Mouse (Mus musculus): ENCODE data around the gene Trex1. TPM values are rescaled to one million over a fixed set of nuclear protein-coding genes. Genes with fewer than 3 reads are reported as not detected.

The Trex1 gene
- polyA plus RNA-seq (2015; fragmentation: Nextera tagmentation; extraction: Ambion mirVana) = 16.1 and 17.1 TPM in 2 replicates

DNA sequence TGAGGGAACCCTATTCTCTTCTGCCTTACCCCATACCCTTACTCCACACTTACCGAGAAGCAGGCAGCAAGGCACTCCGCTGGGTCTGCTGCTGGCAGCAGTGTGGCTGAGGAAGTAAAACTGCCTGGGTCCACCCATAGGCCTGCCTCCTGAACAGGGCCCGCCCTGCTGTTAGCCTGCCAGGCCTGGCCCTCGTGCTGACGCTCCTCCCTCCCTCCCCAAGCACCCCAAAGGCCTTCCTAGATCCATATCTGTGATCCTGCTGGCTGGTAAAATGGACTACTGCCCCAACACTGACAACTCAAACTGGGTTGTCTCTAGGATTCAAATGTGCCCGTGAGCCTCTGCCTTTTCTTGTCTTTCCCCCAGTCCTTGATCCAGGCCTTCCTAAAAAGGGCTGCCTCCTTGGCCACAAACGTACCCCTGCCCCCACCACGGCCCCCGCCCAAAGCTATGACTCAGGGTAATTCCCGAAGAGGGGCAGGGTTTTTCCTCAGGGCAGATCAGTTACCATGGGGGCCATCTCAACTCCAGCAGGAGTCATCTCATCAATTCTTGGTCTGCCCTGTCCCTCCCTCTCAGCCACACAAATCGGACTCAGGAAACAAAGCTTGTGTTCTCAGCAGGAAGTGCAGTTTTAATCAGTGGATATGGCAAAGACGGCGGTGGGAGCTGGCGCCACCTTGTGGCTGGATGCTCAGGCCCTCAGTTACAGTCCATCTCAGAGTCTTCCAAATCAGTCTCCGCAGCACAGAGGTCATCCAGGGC is at the start of gene Trex1:
Gene Trex1, minus strand, starts transcription at position 599 of the 768 bp plus-strand sequence.
- H3K36me3 ChIP-seq (ENCODE audit: control insufficient read depth, insufficient read depth) = peaks cover 41% of the 10 kb centered on the region
- peak; percentile 98 for TF ChIP-seq CTCF (IDR thresholded peaks at IDR 0.05; ENCODE audit: low read depth)
- peaks cover 3% of the 10 kb centered on the region; the same call in 1 of the 2 replicates for H3K4me1 ChIP-seq (replicated peaks; ENCODE audit: control insufficient read depth, insufficient read depth, low read length)
- peak within 1 kb of the TSS; percentile 38 for H3K4me3 ChIP-seq (ENCODE audit: low read depth, low read length)
- H3K9ac ChIP-seq (ENCODE audit: low read depth, low read length) = peak within 1 kb of the TSS; percentile 58
- H3K27me3 ChIP-seq (replicated peaks; ENCODE audit: control insufficient read depth, insufficient read depth, low read length) = no peaks in the 10 kb centered on the region
- H3K9me3 ChIP-seq (ENCODE audit: control insufficient read depth) = no peaks in the 10 kb centered on the region
- 6% methylated on average over 15 of the region's 15 CpGs for WGBS
- ATAC-seq = peak; percentile 93
- peak within 1 kb of the TSS; percentile 96 for H3K27ac ChIP-seq (ENCODE audit: low read depth, low read length)
- H3K4me2 ChIP-seq (replicated peaks; ENCODE audit: low read depth) = peak within 1 kb of the TSS; percentile 81

GRCm38 (mm10) chr9:109107341-109107740 is 47.8 kb upstream of the Trex1 start:
- H3K36me3 ChIP-seq (ENCODE audit: control insufficient read depth, insufficient read depth) = peaks cover 36% of the 10 kb centered on the region; the same call in 1 of the 2 replicates
- H3K4me3 ChIP-seq (ENCODE audit: low read depth, low read length) = no peak overlapping the region
- ATAC-seq = no peak
- no peak overlapping the region for H3K27ac ChIP-seq (ENCODE audit: low read depth, low read length)
- no peak overlapping the region for H3K9ac ChIP-seq (ENCODE audit: low read depth, low read length)
- no peak for TF ChIP-seq CTCF (IDR thresholded peaks at IDR 0.05; ENCODE audit: low read depth)
- no peaks in the 10 kb centered on the region for H3K4me1 ChIP-seq (replicated peaks; ENCODE audit: control insufficient read depth, insufficient read depth, low read length)
- H3K9me3 ChIP-seq (ENCODE audit: control insufficient read depth) = no peaks in the 10 kb centered on the region
- H3K27me3 ChIP-seq (replicated peaks; ENCODE audit: control insufficient read depth, insufficient read depth, low read length) = no peaks in the 10 kb centered on the region
- 59% methylated on average over 4 of the region's 6 CpGs for WGBS
- H3K4me2 ChIP-seq (replicated peaks; ENCODE audit: low read depth) = no peak overlapping the region

GRCm38 (mm10) chr9:109105648-109106047 is 46.1 kb upstream of the Trex1 start:
- TF ChIP-seq CTCF (IDR thresholded peaks at IDR 0.05; ENCODE audit: low read depth) = no peak
- ATAC-seq = no peak
- H3K4me1 ChIP-seq (replicated peaks; ENCODE audit: control insufficient read depth, insufficient read depth, low read length) = no peaks in the 10 kb centered on the region
- H3K27me3 ChIP-seq (replicated peaks; ENCODE audit: control insufficient read depth, insufficient read depth, low read length) = no peaks in the 10 kb centered on the region
- no peak overlapping the region for H3K27ac ChIP-seq (ENCODE audit: low read depth, low read length)
- H3K9me3 ChIP-seq (ENCODE audit: control insufficient read depth) = no peaks in the 10 kb centered on the region
- H3K4me3 ChIP-seq (ENCODE audit: low read depth, low read length) = no peak overlapping the region
- H3K36me3 ChIP-seq (ENCODE audit: control insufficient read depth, insufficient read depth) = peaks cover 29% of the 10 kb centered on the region; the same call in 1 of the 2 replicates
- H3K9ac ChIP-seq (ENCODE audit: low read depth, low read length) = no peak overlapping the region
- 76% methylated on average over 12 of the region's 12 CpGs for WGBS
- no peak overlapping the region for H3K4me2 ChIP-seq (replicated peaks; ENCODE audit: low read depth)

DNA sequence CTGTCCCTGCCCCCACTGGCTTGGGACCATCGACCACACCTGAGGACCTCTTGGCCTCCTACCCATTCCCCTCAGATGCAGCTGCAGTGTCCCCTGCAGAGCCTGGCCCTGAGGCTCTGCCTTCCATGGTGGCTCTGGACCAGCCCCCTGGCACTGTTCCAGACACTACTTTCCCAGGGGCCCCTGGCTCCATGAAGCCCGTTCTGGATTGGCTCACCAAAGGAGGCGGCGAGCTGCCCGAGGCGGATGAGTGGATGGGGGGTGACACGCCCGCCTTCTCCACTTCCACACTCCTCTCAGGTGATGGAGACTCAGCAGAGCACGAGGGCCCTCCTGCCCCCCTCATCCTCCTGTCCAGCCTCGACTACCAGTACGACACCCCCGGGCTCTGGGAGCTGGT is 45.5 kb upstream of the Trex1 start:
- H3K4me2 ChIP-seq (replicated peaks; ENCODE audit: low read depth) = no peak overlapping the region
- 58% methylated on average over 12 of the region's 12 CpGs for WGBS
- no peak overlapping the region for H3K9ac ChIP-seq (ENCODE audit: low read depth, low read length)
- no peaks in the 10 kb centered on the region for H3K9me3 ChIP-seq (ENCODE audit: control insufficient read depth)
- no peak for TF ChIP-seq CTCF (IDR thresholded peaks at IDR 0.05; ENCODE audit: low read depth)
- peaks cover 25% of the 10 kb centered on the region; the same call in 1 of the 2 replicates for H3K36me3 ChIP-seq (ENCODE audit: control insufficient read depth, insufficient read depth)
- ATAC-seq = no peak
- H3K4me3 ChIP-seq (ENCODE audit: low read depth, low read length) = no peak overlapping the region
- H3K27ac ChIP-seq (ENCODE audit: low read depth, low read length) = no peak overlapping the region; the same call in 1 of the 2 replicates
- no peaks in the 10 kb centered on the region for H3K4me1 ChIP-seq (replicated peaks; ENCODE audit: control insufficient read depth, insufficient read depth, low read length)
- no peaks in the 10 kb centered on the region for H3K27me3 ChIP-seq (replicated peaks; ENCODE audit: control insufficient read depth, insufficient read depth, low read length)

- no peak for ATAC-seq
- no peak overlapping the region for H3K4me2 ChIP-seq (replicated peaks; ENCODE audit: low read depth)
- H3K27ac ChIP-seq (ENCODE audit: low read depth, low read length) = no peak overlapping the region
- no peaks in the 10 kb centered on the region for H3K4me1 ChIP-seq (replicated peaks; ENCODE audit: control insufficient read depth, insufficient read depth, low read length)
- H3K27me3 ChIP-seq (replicated peaks; ENCODE audit: control insufficient read depth, insufficient read depth, low read length) = no peaks in the 10 kb centered on the region
- H3K36me3 ChIP-seq (ENCODE audit: control insufficient read depth, insufficient read depth) = peaks cover 21% of the 10 kb centered on the region; the same call in 1 of the 2 replicates
- TF ChIP-seq CTCF (IDR thresholded peaks at IDR 0.05; ENCODE audit: low read depth) = no peak
- WGBS = 90% methylated on average over 9 of the region's 9 CpGs
- no peaks in the 10 kb centered on the region for H3K9me3 ChIP-seq (ENCODE audit: control insufficient read depth)
- H3K4me3 ChIP-seq (ENCODE audit: low read depth, low read length) = no peak overlapping the region
- no peak overlapping the region for H3K9ac ChIP-seq (ENCODE audit: low read depth, low read length)
These were observed 44.5 kb upstream of the Trex1 start for GRCm38 (mm10) chr9:109104083-109104482.

- no peak for ATAC-seq
- TF ChIP-seq CTCF (IDR thresholded peaks at IDR 0.05; ENCODE audit: low read depth) = no peak
- Histone ChIP-seq H3K4me2 (replicated peaks; ENCODE audit: low read depth) (no peak overlapping the region), H3K27ac (ENCODE audit: low read depth, low read length) (no peak overlapping the region), H3K4me1 (replicated peaks; ENCODE audit: control insufficient read depth, insufficient read depth, low read length) (no peaks in the 10 kb centered on the region), H3K4me3 (ENCODE audit: low read depth, low read length) (no peak overlapping the region), H3K36me3 (ENCODE audit: control insufficient read depth, insufficient read depth) (peaks cover 17% of the 10 kb centered on the region; the same call in 1 of the 2 replicates), H3K9me3 (ENCODE audit: control insufficient read depth) (no peaks in the 10 kb centered on the region), H3K9ac (ENCODE audit: low read depth, low read length) (no peak overlapping the region), H3K27me3 (replicated peaks; ENCODE audit: control insufficient read depth, insufficient read depth, low read length) (no peaks in the 10 kb centered on the region)
- WGBS = 63% methylated on average over 7 of the region's 7 CpGs
These were observed 43.7 kb upstream of the Trex1 start for GRCm38 (mm10) chr9:109103250-109103649.

Measured in intestine, postnatal 0 days (tissue).